Mouse (Mus musculus) testis, adult 2 months (tissue): Measurements from ENCODE around the gene Ttc39b.

Experiments
- CTCF ChIP-seq: fragments of 200-500 bp; IDR thresholded peaks from 2 replicates; pipeline ENCODE4 v1.5.1; 2012; ENCODE audit warnings: low read depth, mild to moderate bottlenecking, inconsistent platforms, low read length, moderate library complexity; ENCODE audit not compliant: control insufficient read depth, insufficient read depth, insufficient replicate concordance
- POLR2A ChIP-seq: fragments of 200-500 bp; IDR thresholded peaks from 2 replicates; pipeline ENCODE4 v1.6.1; 2012; ENCODE audit warnings: low read depth, mild to moderate bottlenecking, inconsistent platforms, low read length, moderate library complexity; ENCODE audit not compliant: control insufficient read depth

DNA sequence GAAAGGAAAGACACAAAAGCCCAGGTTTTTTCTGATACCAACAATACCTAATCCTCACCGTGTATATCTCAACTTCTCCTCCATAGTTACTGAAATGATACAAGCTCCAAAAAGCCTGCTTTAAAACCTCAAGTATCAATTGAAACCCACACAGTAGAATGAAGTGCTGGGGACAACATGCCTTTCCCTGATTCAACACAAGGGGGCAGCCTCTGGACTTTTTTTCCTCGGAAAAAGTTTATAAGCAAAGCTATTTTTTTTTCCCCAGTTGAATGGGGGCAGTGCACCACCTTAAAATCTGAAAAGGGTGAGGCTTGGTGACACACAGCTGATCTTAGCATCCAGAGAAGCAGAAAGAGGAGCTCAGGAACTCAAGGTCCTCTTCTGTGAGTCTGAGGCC lies 62.1 kb downstream of the Ttc39b start:
- no peak for TF ChIP-seq CTCF
- no peak for TF ChIP-seq POLR2A
